Mouse (Mus musculus): ENCODE data around the gene Ldb3. TPM values are rescaled to one million over a fixed set of nuclear protein-coding genes. Genes with fewer than 3 reads are reported as not detected.

The Ldb3 gene
- polyA plus RNA-seq, 1 experiment from 2014 or later: 0.28 TPM

DNA sequence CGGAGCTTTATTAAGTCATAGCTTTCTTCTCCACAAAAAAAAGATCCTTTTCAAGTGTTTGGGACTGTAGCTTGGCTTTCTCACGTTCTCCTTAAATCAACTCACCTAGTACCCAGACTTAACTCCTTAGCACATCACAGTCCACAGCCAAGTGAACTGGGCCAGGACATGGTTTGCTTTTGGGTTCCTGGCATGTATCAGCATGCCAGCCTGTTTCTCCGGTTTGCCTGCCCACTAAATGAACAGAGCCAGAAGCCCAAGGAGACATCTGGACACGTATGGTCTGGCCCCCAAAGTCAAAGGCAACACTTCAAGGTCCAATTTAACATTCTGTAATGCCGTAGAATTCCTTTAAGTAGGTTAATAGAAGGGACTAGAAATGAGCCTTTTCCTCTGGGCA is 84.1 kb downstream of the Ldb3 start:
- ATAC-seq (ENCODE audit: low FRiP score): no peak
- 93% methylated on average over 5 of the region's 5 CpGs for WGBS

GRCm38 (mm10) chr14:34503759-34504158 is 84.7 kb downstream of the Ldb3 start:
- Histone ChIP-seq H3K9me3 (ENCODE audit: control insufficient read depth, low read length) (no peaks in the 10 kb centered on the region), H3K4me1 (replicated peaks; ENCODE audit: control insufficient read depth, insufficient read depth, low read length) (peaks cover 2% of the 10 kb centered on the region; the same call in 1 of the 2 replicates), H3K27ac (ENCODE audit: low read depth, low read length) (no peak overlapping the region), H3K27me3 (ENCODE audit: control insufficient read depth, insufficient read depth, low read length) (no peaks in the 10 kb centered on the region), H3K9ac (ENCODE audit: low read depth, low read length) (no peak overlapping the region), H3K4me3 (ENCODE audit: low read depth, low read length) (no peak overlapping the region), H3K36me3 (ENCODE audit: control insufficient read depth, insufficient read depth, low read length) (no peaks in the 10 kb centered on the region), H3K4me2 (replicated peaks; ENCODE audit: low read depth, low read length) (peak overlapping the region; percentile 45; the same call in 1 of the 2 replicates)
- DNase-seq (ENCODE audit: low spot score) (no peak), ATAC-seq (ENCODE audit: low FRiP score) (no peak)
- 41% methylated on average over 6 of the region's 6 CpGs for WGBS

More for the DNA sequence above, 84.1 kb downstream of the Ldb3 start:
- H3K4me2 ChIP-seq (replicated peaks; ENCODE audit: low read depth, low read length): no peak overlapping the region
- H3K27me3 ChIP-seq (ENCODE audit: control insufficient read depth, insufficient read depth, low read length): no peaks in the 10 kb centered on the region
- no peak overlapping the region for H3K27ac ChIP-seq (ENCODE audit: low read depth, low read length)
- no peaks in the 10 kb centered on the region for H3K36me3 ChIP-seq (ENCODE audit: control insufficient read depth, insufficient read depth, low read length)
- H3K9me3 ChIP-seq (ENCODE audit: control insufficient read depth, low read length): no peaks in the 10 kb centered on the region
- DNase-seq (ENCODE audit: low spot score): no peak
- no peak overlapping the region for H3K9ac ChIP-seq (ENCODE audit: low read depth, low read length)
- peaks cover 2% of the 10 kb centered on the region; the same call in 1 of the 2 replicates for H3K4me1 ChIP-seq (replicated peaks; ENCODE audit: control insufficient read depth, insufficient read depth, low read length)
- H3K4me3 ChIP-seq (ENCODE audit: low read depth, low read length): no peak overlapping the region

GRCm38 (mm10) chr14:34503325-34503647 is 85.2 kb downstream of the Ldb3 start, which contains the start of gene Bmpr1a:
Bmpr1a (minus strand) TSS chr14:34503341.
- Histone ChIP-seq H3K27me3 (ENCODE audit: control insufficient read depth, insufficient read depth, low read length) (no peaks in the 10 kb centered on the region), H3K36me3 (ENCODE audit: control insufficient read depth, insufficient read depth, low read length) (no peaks in the 10 kb centered on the region), H3K9ac (ENCODE audit: low read depth, low read length) (peak within 1 kb of the TSS; percentile 95), H3K4me3 (ENCODE audit: low read depth, low read length) (peak within 1 kb of the TSS; percentile 81), H3K27ac (ENCODE audit: low read depth, low read length) (peak within 1 kb of the TSS; percentile 97), H3K4me2 (replicated peaks; ENCODE audit: low read depth, low read length) (peak within 1 kb of the TSS; percentile 45), H3K4me1 (replicated peaks; ENCODE audit: control insufficient read depth, insufficient read depth, low read length) (peaks cover 2% of the 10 kb centered on the region; the same call in 1 of the 2 replicates), H3K9me3 (ENCODE audit: control insufficient read depth, low read length) (no peaks in the 10 kb centered on the region)
- no peak for ATAC-seq (ENCODE audit: low FRiP score)
- no peak for DNase-seq (ENCODE audit: low spot score)
- 9% methylated on average over 15 of the region's 15 CpGs for WGBS

DNA sequence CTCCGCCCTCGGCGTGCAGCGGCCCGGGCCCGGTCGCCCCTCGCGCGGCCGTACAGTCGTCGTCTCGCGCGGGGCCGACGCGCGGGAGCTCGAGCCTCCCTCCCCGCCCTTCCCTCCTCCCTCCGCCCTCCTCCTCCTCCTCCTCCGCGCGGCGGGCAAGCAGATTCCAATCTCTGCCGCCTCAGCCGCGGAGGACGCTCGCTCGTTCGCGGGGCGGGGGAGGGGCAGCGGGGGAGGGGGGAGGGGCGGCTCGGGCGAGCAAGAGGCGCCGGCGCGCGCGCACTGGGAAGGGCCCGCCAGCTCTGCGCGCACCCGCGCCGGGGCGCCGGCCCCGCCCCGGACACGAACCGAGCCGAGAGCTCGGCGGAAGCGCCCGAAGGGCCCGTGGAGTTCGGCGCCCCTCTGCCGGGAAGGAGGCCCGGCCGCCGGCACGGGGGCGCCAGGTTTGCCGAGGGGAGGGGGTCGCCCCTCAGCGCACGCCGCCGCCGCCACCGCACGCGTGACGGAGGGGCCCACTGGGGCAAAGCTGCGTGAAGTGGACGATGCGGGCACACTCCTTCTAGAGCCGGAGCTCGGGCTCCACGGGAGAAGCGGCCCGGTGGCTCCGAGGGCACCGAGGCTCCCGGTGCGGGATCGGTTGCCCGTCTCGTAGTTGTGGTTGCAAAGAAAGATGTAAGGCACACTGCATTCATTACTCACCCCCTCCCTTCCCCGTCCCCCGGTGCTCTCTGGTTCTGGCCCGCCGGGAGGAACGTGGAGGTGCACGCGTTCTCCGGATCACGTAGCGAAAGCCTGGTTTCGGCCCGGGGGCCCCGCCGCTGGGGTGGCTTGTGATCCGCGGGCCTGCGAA is 85.8 kb downstream of the Ldb3 start:
- Histone ChIP-seq H3K4me1 (replicated peaks; ENCODE audit: control insufficient read depth, insufficient read depth, low read length) (no peaks in the 10 kb centered on the region; the same call in 1 of the 2 replicates), H3K4me2 (replicated peaks; ENCODE audit: low read depth, low read length) (peak overlapping the region; percentile 45), H3K4me3 (ENCODE audit: low read depth, low read length) (peak overlapping the region; percentile 81), H3K9me3 (ENCODE audit: control insufficient read depth, low read length) (no peaks in the 10 kb centered on the region), H3K27ac (ENCODE audit: low read depth, low read length) (peak overlapping the region; percentile 97), H3K27me3 (ENCODE audit: control insufficient read depth, insufficient read depth, low read length) (no peaks in the 10 kb centered on the region), H3K36me3 (ENCODE audit: control insufficient read depth, insufficient read depth, low read length) (no peaks in the 10 kb centered on the region), H3K9ac (ENCODE audit: low read depth, low read length) (peak overlapping the region; percentile 95)
- peak; percentile 92 for ATAC-seq (ENCODE audit: low FRiP score)
- WGBS: under 1% methylated on average over 57 of the region's 115 CpGs
- DNase-seq (ENCODE audit: low spot score): peak; percentile 98

- H3K27ac ChIP-seq (ENCODE audit: low read depth, low read length): peak overlapping the region; percentile 97
Observed at GRCm38 (mm10) chr14:34501804-34502474, 86.5 kb downstream of the Ldb3 start.

GRCm38 (mm10) chr14:34501447-34501803 is 87.1 kb downstream of the Ldb3 start:
- Histone ChIP-seq H3K27ac (ENCODE audit: low read depth, low read length) (no peak overlapping the region), H3K4me3 (ENCODE audit: low read depth, low read length) (peak overlapping the region; percentile 81), H3K4me1 (replicated peaks; ENCODE audit: control insufficient read depth, insufficient read depth, low read length) (no peaks in the 10 kb centered on the region; the same call in 1 of the 2 replicates), H3K27me3 (ENCODE audit: control insufficient read depth, insufficient read depth, low read length) (no peaks in the 10 kb centered on the region), H3K4me2 (replicated peaks; ENCODE audit: low read depth, low read length) (peak overlapping the region; percentile 45), H3K36me3 (ENCODE audit: control insufficient read depth, insufficient read depth, low read length) (no peaks in the 10 kb centered on the region), H3K9me3 (ENCODE audit: control insufficient read depth, low read length) (no peaks in the 10 kb centered on the region), H3K9ac (ENCODE audit: low read depth, low read length) (peak overlapping the region; percentile 88)
- no peak for ATAC-seq (ENCODE audit: low FRiP score)
- WGBS: 0% methylated on average over 16 of the region's 16 CpGs
- peak; percentile 48 for DNase-seq (ENCODE audit: low spot score)

More at GRCm38 (mm10) chr14:34501804-34502474, 86.5 kb downstream of the Ldb3 start:
- no peaks in the 10 kb centered on the region for H3K27me3 ChIP-seq (ENCODE audit: control insufficient read depth, insufficient read depth, low read length)
- ATAC-seq (ENCODE audit: low FRiP score) (peak; percentile 71), DNase-seq (ENCODE audit: low spot score) (peak; percentile 71)
- WGBS: under 1% methylated on average over 53 of the region's 77 CpGs
- H3K4me2 ChIP-seq (replicated peaks; ENCODE audit: low read depth, low read length): peak overlapping the region; percentile 45
- H3K4me3 ChIP-seq (ENCODE audit: low read depth, low read length): peak overlapping the region; percentile 81
- H3K9me3 ChIP-seq (ENCODE audit: control insufficient read depth, low read length): no peaks in the 10 kb centered on the region
- H3K9ac ChIP-seq (ENCODE audit: low read depth, low read length): peak overlapping the region; percentile 88
- no peaks in the 10 kb centered on the region; the same call in 1 of the 2 replicates for H3K4me1 ChIP-seq (replicated peaks; ENCODE audit: control insufficient read depth, insufficient read depth, low read length)
- no peaks in the 10 kb centered on the region for H3K36me3 ChIP-seq (ENCODE audit: control insufficient read depth, insufficient read depth, low read length)

DNA sequence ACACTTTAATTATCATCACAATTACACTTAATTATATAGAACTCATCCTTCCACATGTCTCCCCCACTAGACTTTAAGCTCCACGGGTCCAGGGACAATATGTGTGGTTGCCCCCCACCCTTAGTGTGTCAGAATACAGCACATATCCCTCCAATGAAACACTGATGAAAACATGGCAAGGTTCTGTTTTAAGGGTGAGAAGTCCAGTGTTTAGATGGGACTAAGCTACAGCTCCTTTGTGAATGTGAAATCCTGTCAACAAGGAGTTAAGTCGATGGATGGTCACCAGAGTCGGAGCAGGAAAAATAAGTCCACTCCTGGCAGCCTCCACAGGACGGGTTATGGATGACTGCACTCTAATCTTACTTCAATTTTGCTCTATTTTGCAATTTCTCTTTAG is 88.2 kb downstream of the Ldb3 start:
- no peak for ATAC-seq (ENCODE audit: low FRiP score)
- no peaks in the 10 kb centered on the region for H3K27me3 ChIP-seq (ENCODE audit: control insufficient read depth, insufficient read depth, low read length)
- no peaks in the 10 kb centered on the region for H3K36me3 ChIP-seq (ENCODE audit: control insufficient read depth, insufficient read depth, low read length)
- H3K4me2 ChIP-seq (replicated peaks; ENCODE audit: low read depth, low read length): peak overlapping the region; percentile 45; the same call in 1 of the 2 replicates
- H3K4me3 ChIP-seq (ENCODE audit: low read depth, low read length): peak overlapping the region; percentile 81
- no peak overlapping the region for H3K9ac ChIP-seq (ENCODE audit: low read depth, low read length)
- no peak overlapping the region for H3K27ac ChIP-seq (ENCODE audit: low read depth, low read length)
- WGBS: 8% methylated on average over 4 of the region's 4 CpGs
- no peaks in the 10 kb centered on the region; the same call in 1 of the 2 replicates for H3K4me1 ChIP-seq (replicated peaks; ENCODE audit: control insufficient read depth, insufficient read depth, low read length)
- no peak for DNase-seq (ENCODE audit: low spot score)
- H3K9me3 ChIP-seq (ENCODE audit: control insufficient read depth, low read length): no peaks in the 10 kb centered on the region

- DNase-seq (ENCODE audit: low spot score) (no peak), ATAC-seq (ENCODE audit: low FRiP score) (no peak)
- no peaks in the 10 kb centered on the region for H3K9me3 ChIP-seq (ENCODE audit: control insufficient read depth, low read length)
- 77% methylated on average over 4 of the region's 4 CpGs for WGBS
- no peaks in the 10 kb centered on the region; the same call in 1 of the 2 replicates for H3K4me1 ChIP-seq (replicated peaks; ENCODE audit: control insufficient read depth, insufficient read depth, low read length)
- no peak overlapping the region for H3K4me3 ChIP-seq (ENCODE audit: low read depth, low read length)
- no peak overlapping the region for H3K4me2 ChIP-seq (replicated peaks; ENCODE audit: low read depth, low read length)
- no peak overlapping the region for H3K27ac ChIP-seq (ENCODE audit: low read depth, low read length)
- 0 out of 2 replicates have a peak overlapping the region, but pooled peaks have one; percentile 0 for H3K9ac ChIP-seq (ENCODE audit: low read depth, low read length)
- no peaks in the 10 kb centered on the region for H3K27me3 ChIP-seq (ENCODE audit: control insufficient read depth, insufficient read depth, low read length)
- H3K36me3 ChIP-seq (ENCODE audit: control insufficient read depth, insufficient read depth, low read length): no peaks in the 10 kb centered on the region
Observed at GRCm38 (mm10) chr14:34499664-34500063, 88.8 kb downstream of the Ldb3 start.
